Comparison of ENCODE assay signal across 8 mouse cellular contexts in the genomic region with DNA sequence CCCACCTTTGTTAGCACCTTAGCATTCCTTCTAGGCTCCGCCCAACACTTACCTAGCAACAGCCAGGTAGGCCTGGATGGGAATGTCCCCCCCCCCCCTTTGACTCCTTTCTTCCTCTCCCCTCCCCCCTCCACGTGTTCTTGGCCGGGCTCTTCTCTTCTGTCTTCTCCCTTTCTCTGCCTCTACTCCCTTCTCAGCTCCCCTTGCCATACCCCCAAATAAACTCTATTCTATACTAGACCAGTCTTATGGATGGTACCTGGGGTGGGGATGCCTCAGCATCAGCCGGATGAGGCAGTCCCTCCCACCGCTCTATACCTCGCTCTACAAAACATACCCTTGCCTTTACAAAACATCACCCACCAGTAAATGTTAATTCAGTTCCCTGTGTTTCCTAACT. TPM values are rescaled to one million over a fixed set of nuclear protein-coding genes. Genes with fewer than 3 reads are reported as not detected.
DNase-seq lines count a peak whose midpoint lies in the region; ATAC-seq and TF ChIP-seq lines count a peak whose summit lies in the region.

No protein-coding gene starts in this region.

- H3K4me2 ChIP-seq in forebrain, embryonic 16.5 days (ENCODE audit: low read length) = peak overlapping the region; percentile 69
- H3K4me2 ChIP-seq in lung, postnatal 0 days (replicated peaks; ENCODE audit: low read depth, low read length) = peak overlapping the region; percentile 83

- peak overlapping the region; percentile 59 for H3K9ac ChIP-seq in ES-Bruce4 (ENCODE audit: low read depth, poor library complexity, severe bottlenecking)
- H3K9ac ChIP-seq in forebrain, embryonic 16.5 days (replicated peaks; ENCODE audit: low read depth, low read length) = no peak overlapping the region
- peak overlapping the region; percentile 88; the same call in 1 of the 2 replicates for H3K9ac ChIP-seq in lung, postnatal 0 days (replicated peaks; ENCODE audit: low read depth)

- H3K36me3 ChIP-seq in ES-Bruce4 (ENCODE audit: control insufficient read depth, insufficient read depth, low read length, poor library complexity, severe bottlenecking) = no peaks in the 10 kb centered on the region
- H3K36me3 ChIP-seq in forebrain, embryonic 16.5 days (ENCODE audit: control insufficient read depth, insufficient read depth) = no peaks in the 10 kb centered on the region; the same call in 1 of the 2 replicates
- H3K36me3 ChIP-seq in lung, postnatal 0 days (ENCODE audit: insufficient read depth, low read length) = no peaks in the 10 kb centered on the region

- TF ChIP-seq EP300 in ES-Bruce4 (IDR thresholded peaks at IDR 0.05; ENCODE audit: insufficient read depth, low read depth, low read length) = no peak
- TF ChIP-seq EP300 in lung, postnatal 0 days (IDR thresholded peaks at IDR 0.05) = no peak

- TF ChIP-seq CTCF in gastrocnemius, adult 2 months (IDR thresholded peaks at IDR 0.05) = no peak
- TF ChIP-seq CTCF in ES-Bruce4 (IDR thresholded peaks at IDR 0.05; ENCODE audit: low read depth, low read length) = no peak
- no peak for TF ChIP-seq CTCF in lung, postnatal 0 days (IDR thresholded peaks at IDR 0.05)

- no peak for DNase-seq in gastrocnemius, adult 2 months
- no peak for DNase-seq in gastrocnemius, adult 18-20 months (ENCODE audit: low spot score)
- DNase-seq in lung, postnatal 0 days (ENCODE audit: low spot score) = peak; percentile 18
- no peak for DNase-seq in adrenal gland, postnatal 10 days
- DNase-seq in left cerebral cortex, postnatal 4 days = no peak
- no peak for DNase-seq in testis, postnatal 10 days (ENCODE audit: low spot score)

- H3K4me1 ChIP-seq in ES-Bruce4 (ENCODE audit: control insufficient read depth, insufficient read depth, low read length) = no peaks in the 10 kb centered on the region
- peaks cover 13% of the 10 kb centered on the region for H3K4me1 ChIP-seq in forebrain, embryonic 16.5 days (replicated peaks; ENCODE audit: control insufficient read depth, insufficient read depth, low read length)
- peaks cover 3% of the 10 kb centered on the region; the same call in 1 of the 2 replicates for H3K4me1 ChIP-seq in lung, postnatal 0 days (ENCODE audit: insufficient read depth, low read depth, low read length)

- no peaks in the 10 kb centered on the region for H3K9me3 ChIP-seq in ES-Bruce4 (replicated peaks; ENCODE audit: control insufficient read depth, insufficient read depth, low read length, poor library complexity, severe bottlenecking)
- H3K9me3 ChIP-seq in forebrain, embryonic 16.5 days (ENCODE audit: control insufficient read depth, low read length) = no peaks in the 10 kb centered on the region
- H3K9me3 ChIP-seq in lung, postnatal 0 days (ENCODE audit: low read length) = no peaks in the 10 kb centered on the region

- H3K27ac ChIP-seq in gastrocnemius, adult 2 months = peak overlapping the region; percentile 96
- H3K27ac ChIP-seq in ES-Bruce4 (ENCODE audit: insufficient read depth, low read length) = peak overlapping the region; percentile 78
- H3K27ac ChIP-seq in forebrain, embryonic 16.5 days (ENCODE audit: low read length) = no peak overlapping the region
- H3K27ac ChIP-seq in lung, postnatal 0 days (ENCODE audit: low read length) = no peak overlapping the region

- ATAC-seq in forebrain, embryonic 16.5 days = no peak
- no peak for ATAC-seq in lung, postnatal 0 days

- no peaks in the 10 kb centered on the region for H3K27me3 ChIP-seq in ES-Bruce4 (ENCODE audit: control insufficient read depth, insufficient read depth, low read length, poor library complexity, severe bottlenecking)
- no peaks in the 10 kb centered on the region for H3K27me3 ChIP-seq in forebrain, embryonic 16.5 days (replicated peaks; ENCODE audit: control insufficient read depth, insufficient read depth, low read length)
- H3K27me3 ChIP-seq in lung, postnatal 0 days (replicated peaks; ENCODE audit: insufficient read depth, low read length) = no peaks in the 10 kb centered on the region

- H3K4me3 ChIP-seq in gastrocnemius, adult 2 months = peak overlapping the region; percentile 88
- peak overlapping the region; percentile 95 for H3K4me3 ChIP-seq in ES-Bruce4 (ENCODE audit: low read depth, low read length)
- H3K4me3 ChIP-seq in forebrain, embryonic 16.5 days (replicated peaks; ENCODE audit: low read length) = peak overlapping the region; percentile 95
- H3K4me3 ChIP-seq in lung, postnatal 0 days (ENCODE audit: low read depth, low read length) = peak overlapping the region; percentile 84; the same call in 1 of the 2 replicates

- intact Hi-C loops in gastrocnemius, adult 2 months (cut with DNase I) = no loop called here
- intact Hi-C loops in left cerebral cortex, postnatal 4 days (cut with DNase I) = no loop called here

- TF ChIP-seq POLR2A in ES-Bruce4 (IDR thresholded peaks at IDR 0.05; ENCODE audit: insufficient read depth, low read length) = no peak

- WGBS in forebrain, embryonic 16.5 days = 8% methylated on average over 6 of the region's 6 CpGs
- WGBS in lung, postnatal 0 days = 14% methylated on average over 6 of the region's 6 CpGs

RNA-seq across cellular contexts. Expression of a gene that starts 1.0 kb away (rescaled TPM):
- 10 to 100 TPM; 16.9 to 20.9 TPM for total RNA-seq in gastrocnemius, adult 2 months (2021)
- total RNA-seq in gastrocnemius, adult 18-20 months (2021) = 10 to 100 TPM; 16.8 to 19.0 TPM
- 87.7 and 92.0 TPM in 2 replicates for polyA plus RNA-seq in ES-Bruce4 (2011; ENCODE audit: insufficient read depth, insufficient read length, low read depth, missing spikeins)
- polyA plus RNA-seq in forebrain, embryonic 16.5 days (2015; fragmentation: Nextera tagmentation; extraction: Ambion mirVana) = 68.5 and 73.6 TPM in 2 replicates
- polyA plus RNA-seq in lung, postnatal 0 days (2015; fragmentation: Nextera tagmentation; extraction: Ambion mirVana) = 28.1 and 28.6 TPM in 2 replicates
- 10 to 100 TPM; 27.4 to 36.0 TPM for total RNA-seq in adrenal gland, postnatal 10 days (2021)
- 10 to 100 TPM; 65.0 to 72.0 TPM for total RNA-seq in left cerebral cortex, postnatal 4 days (2021)

RNA-seq across cellular contexts. Expression of a gene that starts 38.1 kb away (rescaled TPM):
- total RNA-seq in gastrocnemius, adult 2 months (2021) = 10 to 100 TPM; 13.3 to 14.0 TPM
- total RNA-seq in gastrocnemius, adult 18-20 months (2021) = 10 to 100 TPM; 12.0 to 13.4 TPM
- polyA plus RNA-seq in ES-Bruce4 (2011; ENCODE audit: insufficient read depth, insufficient read length, low read depth, missing spikeins) = 54.3 and 55.4 TPM in 2 replicates
- 37.3 and 39.4 TPM in 2 replicates for polyA plus RNA-seq in forebrain, embryonic 16.5 days (2015; fragmentation: Nextera tagmentation; extraction: Ambion mirVana)
- 16.2 and 17.0 TPM in 2 replicates for polyA plus RNA-seq in lung, postnatal 0 days (2015; fragmentation: Nextera tagmentation; extraction: Ambion mirVana)
- total RNA-seq in adrenal gland, postnatal 10 days (2021) = 10 to 100 TPM; 31.4 to 36.9 TPM
- 10 to 100 TPM; 43.3 to 47.0 TPM for total RNA-seq in left cerebral cortex, postnatal 4 days (2021)

Comparison
In these comparisons a context has a peak if more than half of its experiments do, and no peak if none do; other contexts are left out.
1. H3K27ac ChIP-seq: peak in gastrocnemius, adult 2 months (single experiment) and ES-Bruce4 (single experiment); none in forebrain, embryonic 16.5 days (single experiment) and lung, postnatal 0 days (single experiment).
2. Peak in every context shown above with its lines, with median percentiles within 50 percentile points of each other: H3K4me3 ChIP-seq.